Mouse (Mus musculus): ENCODE measurements around the gene Elovl2.
"Not testable (repeated sequence)": the region's sequence is repeated elsewhere in the genome, so short reads cannot be mapped to it uniquely, and the experiment has no call there.

Gene Elovl2

DNA sequence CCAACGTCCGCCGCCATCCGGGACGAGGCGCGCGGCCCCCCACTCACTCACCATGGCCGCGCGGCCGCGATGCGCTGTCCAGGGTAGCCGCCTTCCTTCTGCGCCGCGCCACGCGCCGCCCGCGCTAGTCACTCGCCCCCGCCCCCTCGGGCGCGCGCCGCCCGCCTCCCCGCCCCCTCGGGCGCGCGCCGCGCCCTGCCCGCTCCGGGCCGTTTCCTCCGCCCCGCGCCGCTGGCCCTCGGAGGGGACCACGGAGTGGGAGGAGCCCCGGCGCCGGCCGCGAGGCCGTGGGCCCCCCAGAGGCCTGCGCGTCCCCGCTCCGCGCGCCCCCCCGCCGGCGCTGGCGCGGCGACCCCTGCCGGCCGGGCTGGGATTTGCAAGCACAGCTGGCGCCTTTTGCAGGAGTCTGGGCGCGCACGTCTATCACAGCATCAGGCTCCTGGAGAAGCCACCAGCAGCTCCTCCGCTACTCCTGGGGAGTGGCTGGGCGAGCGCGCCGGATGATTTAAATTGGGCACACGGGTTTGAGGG lies at the start of gene Elovl2:
Gene Elovl2 (minus strand): TSS at position 102 of the 531 bp plus-strand sequence.
- DNase-seq (ENCODE audit: low read depth in 1 of 2, low spot score in 2 of 2), result peak in 1 of 2 experiments; percentile 11

DNA sequence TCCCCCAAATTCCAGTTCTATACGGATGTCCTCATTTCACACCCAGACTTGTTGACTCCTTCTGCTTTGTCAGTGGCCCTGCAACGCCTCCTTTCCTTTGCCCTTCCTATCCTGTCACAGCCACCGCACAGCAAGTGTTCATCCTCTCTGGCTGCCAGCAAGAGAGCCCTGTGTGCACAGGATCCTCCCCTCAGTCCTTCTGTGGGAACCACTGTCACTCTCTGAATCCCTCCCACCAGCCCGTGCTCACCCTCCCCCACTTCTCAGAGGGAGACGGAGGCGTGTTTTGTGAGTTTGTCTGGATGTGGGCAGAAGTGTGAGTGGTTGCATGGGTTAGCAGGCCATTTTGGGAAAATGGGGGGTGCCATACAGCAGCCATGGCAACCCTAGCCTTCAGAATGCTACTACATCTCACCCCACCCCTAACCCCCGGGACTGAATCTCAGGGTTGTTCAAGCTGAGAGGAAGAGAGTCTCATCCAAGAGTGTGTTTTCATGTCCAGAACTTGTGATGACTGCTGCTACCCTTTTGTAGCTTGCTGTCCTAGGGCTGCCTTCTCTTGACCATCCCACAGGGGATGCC lies 47.7 kb upstream of the Elovl2 start:
- no peak for DNase-seq (ENCODE audit: low read depth in 1 of 2, low spot score in 2 of 2)

DNA sequence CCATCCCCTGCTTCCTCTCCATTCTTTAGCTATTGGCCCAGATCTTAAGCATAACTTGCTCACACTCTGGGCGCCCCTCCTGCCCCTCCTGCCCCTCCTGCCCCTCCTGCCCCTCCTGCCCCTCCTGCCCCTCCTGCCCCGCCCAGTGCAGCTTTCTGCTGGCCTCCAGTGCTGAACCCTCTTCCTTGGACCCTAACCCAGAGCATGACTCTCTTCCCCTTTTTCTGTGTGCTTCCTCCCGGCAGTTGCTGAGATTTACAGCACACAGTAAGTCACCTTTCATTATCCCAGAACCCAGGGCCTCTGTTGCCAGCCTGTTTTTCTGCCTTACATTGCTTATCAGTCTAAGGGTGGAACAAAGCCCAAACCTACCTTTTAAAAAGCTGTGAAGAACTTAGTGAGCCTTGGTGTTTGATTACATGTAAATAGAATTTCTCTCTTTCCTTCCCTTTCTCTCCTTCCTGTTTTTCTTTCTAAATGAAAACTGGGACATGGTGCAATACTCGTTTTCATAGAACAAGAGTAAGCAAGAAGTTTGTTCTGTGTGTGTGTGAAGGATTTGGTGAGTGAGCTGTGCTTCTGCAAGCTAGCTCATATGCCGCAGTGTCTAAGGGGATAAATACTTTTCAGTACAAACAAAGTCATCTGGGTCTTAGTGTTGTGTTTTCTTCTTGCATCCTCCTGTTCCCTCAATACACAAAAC lies 43.2 kb upstream of the Elovl2 start:
- DNase-seq (ENCODE audit: low read depth in 1 of 2, low spot score in 2 of 2), result no peak

DNA sequence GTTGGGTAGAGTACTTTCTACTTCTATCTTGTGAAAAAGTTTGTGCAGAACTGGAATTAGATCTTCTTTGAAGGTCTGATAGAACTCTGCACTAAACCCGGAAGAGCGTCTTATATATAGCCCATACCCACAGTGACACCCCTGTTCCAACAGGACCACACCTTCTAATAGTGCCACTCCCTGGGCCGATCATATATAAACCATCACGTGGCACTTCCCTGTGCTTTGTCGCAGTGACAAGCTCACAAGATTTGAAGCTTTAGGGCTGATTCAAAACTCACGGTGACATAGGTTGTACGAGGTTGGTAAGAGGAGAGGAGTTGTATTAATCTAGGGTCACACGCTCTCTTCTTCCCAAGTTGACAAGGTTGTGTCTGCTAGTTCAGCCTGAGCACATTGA lies 41.4 kb upstream of the Elovl2 start:
- not testable (repeated sequence) for DNase-seq (ENCODE audit: low read depth in 1 of 2, low spot score in 2 of 2)

DNA sequence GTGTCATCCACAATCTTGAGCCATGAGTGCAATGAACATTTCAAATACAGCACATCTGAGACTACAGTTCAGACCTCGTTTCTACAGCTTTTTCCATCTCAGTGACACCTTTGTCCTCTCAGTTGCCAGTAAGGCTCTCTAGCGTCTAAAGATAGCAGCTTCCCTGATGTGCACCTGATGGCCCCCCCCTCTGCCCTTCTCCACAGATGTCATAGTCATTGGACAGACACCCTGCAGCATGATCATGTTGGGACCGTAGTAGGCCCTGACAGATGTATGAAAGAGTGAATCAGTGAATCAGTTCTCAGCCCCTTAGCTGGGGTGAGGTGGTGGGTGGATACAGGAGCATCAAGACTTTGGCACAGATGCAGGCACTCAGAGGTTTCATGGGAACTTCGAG lies 37.6 kb upstream of the Elovl2 start:
- DNase-seq (ENCODE audit: low read depth in 1 of 2, low spot score in 2 of 2), result no peak

DNA sequence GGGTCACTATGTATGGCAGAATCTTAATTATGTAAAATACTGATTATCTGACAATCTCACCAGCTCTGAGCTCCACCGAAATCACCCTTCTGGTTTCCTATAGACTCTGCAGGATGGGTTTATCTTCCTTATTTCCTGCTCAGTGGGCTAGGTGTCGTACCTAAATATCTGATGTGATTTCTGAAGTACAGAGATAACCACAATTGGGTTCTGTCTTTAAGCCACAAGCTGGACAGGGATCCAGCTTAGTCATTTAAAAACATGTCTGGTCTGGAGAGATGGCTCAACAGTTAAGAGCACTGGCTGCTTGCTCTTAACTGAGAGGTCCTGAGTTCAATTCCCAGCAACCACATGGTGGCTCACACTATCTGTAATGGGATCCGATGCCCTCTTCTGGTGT lies 36.8 kb upstream of the Elovl2 start:
- no peak for DNase-seq (ENCODE audit: low read depth in 1 of 2, low spot score in 2 of 2)

DNA sequence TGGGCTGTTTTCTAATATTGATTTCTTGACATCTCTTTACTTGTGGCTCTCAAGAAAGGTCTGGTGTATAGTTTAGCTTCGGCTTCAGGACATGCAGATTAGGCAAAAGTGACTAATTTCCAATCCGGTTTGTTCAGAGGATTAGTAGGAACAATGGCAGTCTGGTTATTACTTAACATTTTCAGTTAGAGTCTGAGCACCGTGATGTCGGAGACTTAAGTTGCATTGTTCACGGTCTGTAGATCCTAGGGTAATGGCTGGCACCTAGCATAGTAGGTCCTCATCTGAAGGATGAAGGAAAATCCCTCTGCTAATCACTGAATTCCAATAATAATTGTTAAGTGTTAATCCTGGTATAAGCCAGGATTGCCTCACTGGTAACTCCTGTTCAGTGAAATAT lies 35.9 kb upstream of the Elovl2 start:
- DNase-seq (ENCODE audit: low read depth in 1 of 2, low spot score in 2 of 2), result no peak

DNA sequence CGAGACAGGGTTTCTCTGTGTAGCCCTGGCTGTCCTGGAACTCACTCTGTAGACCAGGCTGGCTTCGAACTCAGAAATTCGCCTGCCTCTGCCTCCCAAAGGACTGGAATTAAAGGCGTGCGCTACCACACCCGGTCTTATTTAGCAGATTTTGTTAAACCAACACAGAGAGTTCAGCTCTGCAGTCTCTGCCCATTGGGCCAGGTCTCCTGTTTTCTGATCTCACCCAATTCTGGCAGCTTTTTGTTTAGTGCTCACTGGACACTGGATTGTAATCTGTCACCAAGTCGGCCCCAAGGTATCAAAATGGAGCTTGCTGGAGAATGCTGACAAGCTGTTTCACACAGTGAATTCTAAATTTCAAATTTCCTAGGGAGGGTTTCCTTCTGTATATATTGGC lies 32.5 kb upstream of the Elovl2 start:
- no peak for DNase-seq (ENCODE audit: low read depth in 1 of 2, low spot score in 2 of 2)

DNA sequence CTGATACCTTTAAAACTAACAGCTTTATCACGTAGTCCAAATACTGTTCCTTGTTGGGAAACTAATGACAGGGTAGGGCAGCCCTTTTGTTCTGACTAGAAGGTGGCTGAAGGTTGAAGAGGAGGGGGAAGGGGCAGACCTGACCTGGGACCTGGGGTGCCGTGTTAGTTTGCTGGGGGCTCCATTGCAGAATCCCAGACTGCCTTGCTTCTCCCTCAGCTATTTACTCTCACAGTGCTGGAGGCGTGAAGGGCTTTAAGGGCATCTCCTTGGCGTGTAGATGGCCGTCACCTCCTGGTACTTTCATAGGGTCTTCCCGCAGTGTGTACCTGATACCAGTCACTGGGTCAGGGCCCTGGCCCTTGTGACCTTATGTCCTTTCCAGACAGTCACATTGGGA lies 31.9 kb upstream of the Elovl2 start:
- DNase-seq (ENCODE audit: low read depth in 1 of 2, low spot score in 2 of 2), result no peak

DNA sequence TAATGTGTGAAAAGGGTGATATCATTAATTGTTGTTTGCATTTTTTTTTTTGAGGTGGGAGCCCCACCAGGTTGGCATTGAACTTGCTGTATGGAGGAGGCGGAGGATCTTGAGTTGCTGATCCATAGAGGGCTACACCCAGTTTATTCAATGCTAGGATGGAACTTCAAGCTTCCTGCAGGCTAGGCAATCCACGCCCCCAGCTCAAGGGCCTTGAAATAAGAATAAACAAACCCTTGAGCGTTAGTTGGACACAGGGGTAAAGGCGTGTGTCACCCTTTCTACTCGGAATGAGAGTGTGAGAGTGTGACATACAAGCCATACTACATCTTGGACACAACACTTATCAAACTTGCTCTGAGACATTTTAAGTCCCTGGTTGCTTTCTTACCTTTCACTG lies 31.5 kb upstream of the Elovl2 start:
- no peak for DNase-seq (ENCODE audit: low read depth in 1 of 2, low spot score in 2 of 2)

DNA sequence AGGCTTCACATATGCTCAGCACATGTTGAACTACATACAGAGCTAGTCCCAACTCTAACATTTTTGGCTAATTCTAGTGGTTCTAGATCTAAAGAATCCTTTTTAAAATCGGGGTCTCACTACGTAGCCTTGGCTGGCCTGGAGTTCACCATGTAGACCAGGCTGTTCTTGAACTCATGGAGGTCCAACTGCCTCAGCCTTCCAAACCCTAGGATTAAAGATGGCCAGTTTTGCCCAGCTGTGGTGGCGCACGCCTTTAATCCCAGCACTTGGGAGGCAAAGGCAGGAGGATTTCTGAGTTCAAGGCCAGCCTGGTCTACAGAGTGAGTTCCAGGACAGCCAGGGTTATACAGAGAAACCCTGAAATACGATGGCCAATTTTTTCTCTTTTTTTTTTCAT lies 31.0 kb upstream of the Elovl2 start:
- not testable (repeated sequence) for DNase-seq (ENCODE audit: low read depth in 1 of 2, low spot score in 2 of 2)

DNA sequence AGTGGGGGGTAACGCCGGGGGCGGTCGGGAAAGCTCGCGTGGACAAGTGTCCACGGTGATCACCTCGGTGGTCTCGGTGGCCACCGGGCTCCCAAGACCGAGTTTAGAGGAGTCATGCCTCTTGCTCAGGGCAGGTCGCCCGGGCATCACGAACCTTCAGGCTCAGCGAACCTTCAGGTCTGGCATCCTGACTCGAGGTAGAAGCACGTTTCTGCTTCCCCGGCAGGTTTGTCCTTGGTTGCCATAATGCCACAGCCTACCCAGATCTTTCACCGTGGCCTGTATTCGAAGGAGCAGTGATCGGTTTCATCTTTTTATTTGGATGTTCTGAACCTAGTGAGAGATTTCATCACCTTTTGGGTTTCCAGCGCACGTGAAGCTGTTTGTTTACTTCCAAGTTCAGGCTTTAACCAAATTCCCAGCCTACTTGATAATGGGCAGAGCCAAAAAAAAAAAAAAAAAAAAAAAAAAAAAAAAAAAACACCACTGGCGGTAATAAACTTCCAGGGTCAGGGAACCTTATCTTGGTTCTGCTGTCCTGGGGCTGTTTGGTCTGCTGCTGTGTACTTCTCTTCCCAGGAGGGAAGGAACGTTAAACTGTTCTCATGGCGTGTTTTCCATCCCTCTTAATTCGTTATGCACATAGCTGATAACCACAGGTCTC lies 30.2 kb upstream of the Elovl2 start:
- DNase-seq (ENCODE audit: low read depth in 1 of 2, low spot score in 2 of 2), result peak in 1 of 2 experiments; percentile 4

DNA sequence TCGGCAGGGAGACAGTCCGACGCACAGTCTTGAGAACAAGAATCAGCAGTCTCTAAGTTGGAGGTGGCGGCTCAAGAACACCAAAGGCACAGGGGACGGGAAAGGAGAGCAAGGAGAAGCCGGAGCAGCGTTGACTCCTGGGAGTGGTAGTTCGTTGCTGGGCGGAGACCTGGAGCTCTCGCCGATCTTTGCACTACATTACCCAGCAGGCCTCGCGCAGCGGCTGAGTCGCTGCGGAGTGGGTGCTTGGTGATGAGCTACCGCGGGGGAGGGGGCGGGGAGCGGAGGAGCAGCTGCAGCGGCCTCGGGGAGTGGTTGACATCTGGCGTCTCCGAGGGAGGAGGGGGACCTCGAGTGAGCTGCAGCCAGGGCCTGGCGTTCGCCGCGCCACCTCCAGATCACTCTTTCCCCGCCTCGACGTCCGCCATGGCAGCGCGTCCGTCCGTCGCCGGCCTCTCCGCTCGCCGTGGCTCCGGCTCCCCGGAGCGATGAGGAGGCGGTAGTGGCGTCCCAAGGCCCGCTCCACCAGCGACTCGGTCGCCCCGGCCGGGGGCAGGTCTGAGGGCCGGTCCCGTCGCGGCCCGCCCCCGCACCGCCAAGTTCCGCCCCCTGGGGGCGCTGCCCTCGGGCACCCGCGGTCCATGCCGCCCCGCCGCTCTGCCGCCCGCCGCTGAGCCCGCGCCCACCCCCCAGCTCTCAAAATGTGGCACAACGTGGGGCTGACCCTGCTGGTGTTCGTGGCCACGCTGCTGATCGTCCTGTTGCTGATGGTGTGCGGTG lies 29.5 kb upstream of the Elovl2 start, which contains the start of gene Smim13:
Gene Smim13 (plus strand): TSS at position 307 of the 780 bp plus-strand sequence.
- peak; percentile 67 to 75 for DNase-seq (ENCODE audit: low read depth in 1 of 2, low spot score in 2 of 2)

DNA sequence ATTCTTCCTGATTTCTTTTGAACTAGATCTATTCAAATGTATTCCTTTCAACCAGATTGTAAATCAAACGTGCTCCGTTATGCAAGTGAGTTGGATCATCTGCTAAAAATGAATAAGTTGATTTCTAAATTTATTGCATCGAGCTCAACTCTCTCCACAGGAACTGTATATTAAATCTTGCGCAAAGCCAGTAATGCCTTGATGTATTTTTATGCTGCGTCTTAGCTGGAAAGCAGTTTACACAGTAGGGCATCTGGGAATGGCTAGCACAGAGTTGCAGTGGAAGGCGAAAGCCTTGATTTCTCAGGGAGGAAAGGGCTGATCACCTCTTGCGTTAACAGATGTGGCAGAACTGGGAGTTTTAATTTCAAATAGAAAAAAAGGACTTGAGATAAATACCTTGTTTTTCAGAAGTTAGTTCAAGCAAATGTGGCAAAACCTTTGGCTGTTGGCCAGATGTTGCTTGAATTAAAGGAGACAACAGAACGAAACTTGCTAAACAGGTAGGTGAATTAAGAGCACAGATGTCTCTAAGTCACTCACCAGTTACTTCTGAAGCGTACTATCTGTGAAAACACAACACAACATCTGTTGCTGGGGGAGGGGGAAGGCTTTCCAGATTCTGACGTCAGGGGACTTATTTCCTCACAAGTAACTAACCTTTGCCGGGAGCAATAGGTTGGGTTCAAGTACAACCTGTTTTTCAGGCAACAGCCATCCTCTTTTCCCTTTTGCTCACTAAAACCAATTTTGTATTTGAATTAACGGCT lies 28.7 kb upstream of the Elovl2 start:
- no peak for DNase-seq (ENCODE audit: low read depth in 1 of 2, low spot score in 2 of 2)

DNA sequence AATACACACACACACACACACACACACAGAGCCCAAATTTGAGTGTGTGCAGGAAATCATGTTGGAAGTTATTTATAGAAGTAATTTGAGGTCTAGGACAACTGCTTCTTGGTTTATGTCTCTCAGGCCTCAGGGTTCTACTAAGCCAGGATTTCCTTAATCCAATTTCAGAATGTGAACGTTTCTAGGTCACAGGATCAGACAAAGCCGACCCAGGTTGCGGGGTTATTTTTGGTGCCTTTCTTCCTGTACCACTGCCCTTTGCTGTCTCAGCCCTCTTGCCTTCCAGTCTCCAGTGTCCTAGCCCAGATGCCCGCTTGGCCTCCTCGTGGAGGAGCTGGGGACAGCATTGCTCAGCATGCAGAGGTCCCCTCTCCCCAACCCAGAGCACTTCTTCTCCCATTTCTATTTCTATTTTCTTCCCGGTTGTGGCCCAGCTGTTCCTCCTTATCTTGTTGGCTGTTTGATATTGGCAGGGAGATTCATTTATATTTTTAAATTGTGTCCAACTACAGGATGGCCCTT lies 24.2 kb upstream of the Elovl2 start:
- DNase-seq (ENCODE audit: low read depth in 1 of 2, low spot score in 2 of 2), result no peak

DNA sequence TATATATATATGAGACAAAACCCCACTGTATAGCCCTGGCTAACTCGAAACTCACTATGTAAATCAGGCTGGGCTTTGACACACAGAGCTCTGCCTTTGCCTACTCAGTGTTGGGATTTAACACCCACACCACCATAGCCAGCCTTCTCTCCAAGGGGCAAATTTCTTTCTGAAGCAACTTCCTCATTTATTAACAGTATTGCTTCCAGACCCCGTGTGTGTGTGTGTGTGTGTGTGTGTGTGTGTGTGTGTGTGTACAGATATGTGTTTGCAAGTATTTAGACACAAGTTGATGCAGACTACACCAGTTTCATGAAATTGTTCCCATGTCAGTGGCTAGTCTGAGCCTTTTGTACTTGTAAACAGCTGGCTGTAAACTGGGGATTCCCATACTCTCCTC lies 21.4 kb upstream of the Elovl2 start:
- no peak for DNase-seq (ENCODE audit: low read depth in 1 of 2, low spot score in 2 of 2)

DNA sequence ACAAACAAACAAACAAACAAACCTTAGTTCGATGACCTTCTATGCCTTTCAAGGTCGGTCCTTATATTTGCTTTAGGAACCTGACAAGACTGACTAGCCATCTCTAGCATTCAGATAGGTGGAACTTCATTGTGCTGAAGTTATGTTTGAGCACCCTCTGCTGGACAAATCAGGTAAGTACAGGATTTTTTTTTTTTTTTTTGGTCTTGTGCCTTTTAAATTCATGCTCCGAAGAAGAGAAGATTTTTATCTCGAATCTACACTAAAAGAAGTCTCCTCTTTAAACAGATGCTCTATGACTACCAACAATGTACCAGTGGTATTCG lies 18.6 kb upstream of the Elovl2 start:
- no peak for DNase-seq (ENCODE audit: low read depth in 1 of 2, low spot score in 2 of 2)

DNA sequence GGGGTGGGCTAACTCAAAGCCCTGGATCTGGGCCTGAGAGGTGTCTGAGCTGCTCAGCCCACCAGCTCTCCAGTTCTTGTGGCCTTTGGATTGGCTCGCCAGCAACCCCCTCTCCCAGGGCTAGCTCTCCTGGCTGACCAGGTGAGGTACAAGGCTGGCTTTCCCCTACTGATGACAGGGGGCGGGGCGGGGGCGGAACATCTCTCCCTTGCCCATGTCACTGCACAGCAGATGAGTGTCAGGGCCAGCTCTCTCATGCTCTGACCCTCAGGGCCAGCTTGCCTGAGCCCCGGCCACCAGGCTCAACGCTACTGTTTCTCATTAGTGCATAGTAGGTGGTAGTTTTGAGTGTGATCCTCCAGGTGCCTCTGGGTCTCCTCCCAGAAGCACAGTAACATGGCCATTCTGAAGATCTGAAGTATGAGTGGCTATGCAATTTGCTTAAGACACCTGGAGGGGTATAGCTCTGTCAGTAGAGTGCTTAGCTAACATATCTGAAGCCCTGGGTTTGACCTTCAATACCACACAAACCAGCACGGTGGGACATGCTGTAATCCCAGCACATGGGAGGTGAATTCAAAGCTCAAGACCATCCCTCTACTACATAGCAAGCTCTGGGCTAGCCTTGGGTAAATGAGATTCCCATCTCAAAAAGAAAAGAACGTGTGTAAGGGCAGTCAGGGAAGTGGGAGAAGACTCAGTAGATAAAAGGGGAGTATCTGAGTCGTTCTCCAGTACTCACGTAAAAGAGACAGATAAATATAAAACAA lies 18.0 kb upstream of the Elovl2 start:
- no peak for DNase-seq (ENCODE audit: low read depth in 1 of 2, low spot score in 2 of 2)

DNA sequence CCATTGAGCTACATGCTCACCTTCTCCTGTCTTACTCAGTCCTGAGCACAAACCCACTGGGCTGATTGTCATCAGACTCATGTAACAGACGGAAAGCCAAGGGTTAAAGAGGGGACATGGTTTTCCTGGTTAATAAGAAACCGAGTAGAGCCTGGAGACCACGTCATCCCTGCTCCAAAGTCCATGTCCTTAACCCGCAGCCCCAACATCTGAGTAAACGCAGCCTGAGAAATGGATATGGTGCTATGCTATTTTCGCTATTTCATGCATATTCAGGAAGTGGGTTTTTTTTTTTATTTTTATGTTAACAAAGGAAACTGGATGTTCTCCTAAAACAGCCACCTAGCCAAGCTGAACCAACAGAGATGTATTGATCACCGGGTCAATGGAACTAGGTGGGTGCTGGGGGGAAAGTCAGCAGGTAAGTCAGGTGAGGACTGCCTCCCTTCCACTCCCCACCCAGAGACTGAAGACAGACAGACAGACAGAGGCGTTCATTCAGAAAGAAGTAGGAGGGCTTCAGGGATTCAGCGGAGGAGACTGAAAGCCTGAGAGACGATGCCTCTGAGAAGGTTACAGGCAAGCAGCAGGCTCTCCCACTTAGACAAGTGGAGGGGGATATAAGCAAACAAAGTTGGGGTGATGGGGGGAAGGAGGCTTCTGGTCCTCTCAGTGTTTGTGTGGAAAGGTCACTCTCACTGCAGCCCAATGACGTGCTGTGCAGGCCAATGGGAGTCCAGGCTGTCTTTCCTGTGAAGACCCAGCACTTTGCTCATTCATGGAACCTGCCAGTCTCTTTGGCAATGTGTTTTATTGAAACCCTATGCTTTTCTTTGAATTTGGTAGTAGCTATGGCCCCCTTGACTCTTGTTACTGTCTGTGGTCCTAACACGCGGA lies 15.9 kb upstream of the Elovl2 start:
- DNase-seq (ENCODE audit: low read depth in 1 of 2, low spot score in 2 of 2), result no peak

Measured in monocyte, adult 2 months (primary cell).